Mouse (Mus musculus) cerebellum, postnatal 4 days (tissue): ENCODE data around the gene Col4a1.
A peak's percentile ranks its signal among the peaks of the same experiment; 100 is the strongest.

Experiments used
- DNase-seq, 2 experiments: peaks; one replicate each; pipeline ENCODE4 v3.0.0; 2022; ENCODE audit warnings: low spot score in 2 of 2, mixed read lengths in 1 of 2

Gene Col4a1

GRCm38 (mm10) chr8:11299317-11299602 lies 13.4 kb downstream of the Col4a1 start:
- DNase-seq: no peak

- no peak for DNase-seq
Observed at GRCm38 (mm10) chr8:11298531-11299316, 13.9 kb downstream of the Col4a1 start.

- no peak for DNase-seq
Observed at GRCm38 (mm10) chr8:11297141-11297838, 15.3 kb downstream of the Col4a1 start.

GRCm38 (mm10) chr8:11296282-11296943 lies 16.2 kb downstream of the Col4a1 start:
- no peak for DNase-seq

GRCm38 (mm10) chr8:11292611-11293010 lies 20.0 kb downstream of the Col4a1 start:
- no peak for DNase-seq

- DNase-seq: no peak
Observed at GRCm38 (mm10) chr8:11290533-11290932, 22.1 kb downstream of the Col4a1 start.

GRCm38 (mm10) chr8:11288286-11288685 lies 24.3 kb downstream of the Col4a1 start:
- no peak for DNase-seq

- no peak for DNase-seq
Observed at GRCm38 (mm10) chr8:11287139-11287538, 25.5 kb downstream of the Col4a1 start.

- DNase-seq: no peak
Observed at GRCm38 (mm10) chr8:11285437-11285836, 27.2 kb downstream of the Col4a1 start.

- DNase-seq: no peak
Observed at GRCm38 (mm10) chr8:11283217-11283616, 29.4 kb downstream of the Col4a1 start.

- DNase-seq: no peak
Observed at GRCm38 (mm10) chr8:11282696-11283095, 29.9 kb downstream of the Col4a1 start.

- no peak for DNase-seq
Observed at GRCm38 (mm10) chr8:11282139-11282538, 30.5 kb downstream of the Col4a1 start.

GRCm38 (mm10) chr8:11280721-11281268 lies 31.8 kb downstream of the Col4a1 start:
- no peak for DNase-seq

- no peak for DNase-seq
Observed at GRCm38 (mm10) chr8:11279296-11279826, 33.3 kb downstream of the Col4a1 start.

GRCm38 (mm10) chr8:11278101-11278611 lies 34.5 kb downstream of the Col4a1 start:
- DNase-seq: peak in 1 of 2 experiments; percentile 37

GRCm38 (mm10) chr8:11277602-11278051 lies 35.0 kb downstream of the Col4a1 start:
- DNase-seq: no peak

- DNase-seq: no peak
Observed at GRCm38 (mm10) chr8:11276286-11276685, 36.3 kb downstream of the Col4a1 start.

GRCm38 (mm10) chr8:11274415-11274814 lies 38.2 kb downstream of the Col4a1 start:
- DNase-seq: no peak

- DNase-seq: no peak
Observed at GRCm38 (mm10) chr8:11273506-11274158, 39.0 kb downstream of the Col4a1 start.

- DNase-seq: no peak
Observed at GRCm38 (mm10) chr8:11272205-11272604, 40.4 kb downstream of the Col4a1 start.

- DNase-seq: no peak
Observed at GRCm38 (mm10) chr8:11270826-11271225, 41.8 kb downstream of the Col4a1 start.
